Mouse (Mus musculus): ENCODE results near the gene Gphn. TPM values are rescaled to one million over a fixed set of nuclear protein-coding genes. Genes with fewer than 3 reads are reported as not detected.

Gphn gene
- total and polyA plus RNA-seq, 3 experiments: 13.9 to 22.4 (median 18.2) TPM

DNA sequence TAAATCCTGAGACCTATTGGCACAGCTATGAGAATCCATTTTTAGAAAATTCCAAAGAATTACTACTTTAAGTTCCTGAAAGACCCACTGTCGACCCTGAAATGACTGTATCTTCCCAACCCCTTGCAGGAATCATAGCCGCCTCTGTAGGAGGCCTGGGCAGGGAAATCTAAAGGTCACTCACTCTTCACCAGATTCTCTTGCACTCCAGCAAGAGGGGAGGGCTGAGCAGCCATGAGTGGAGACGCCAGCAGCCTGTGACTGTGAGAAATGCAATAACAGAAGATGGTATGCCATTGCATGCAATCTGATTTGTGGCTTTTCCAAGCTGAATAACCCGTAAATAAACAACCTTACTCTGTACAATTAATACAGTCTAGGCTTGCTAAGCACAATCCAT lies 501.5 kb downstream of the Gphn start:
- Histone ChIP-seq H3K27ac (ENCODE audit: insufficient read depth, low read depth) (no peak overlapping the region), H3K9ac (ENCODE audit: insufficient read depth, low read depth) (no peak overlapping the region), H3K4me3 (replicated peaks in 1 of 3; ENCODE audit: low read depth in 2 of 3, low read length in 2 of 3, poor library complexity in 1 of 3) (no peak overlapping the region), H3K9me3 (replicated peaks; ENCODE audit: low read length) (no peaks in the 10 kb centered on the region), H3K4me2 (ENCODE audit: insufficient read depth, low read depth, poor library complexity, severe bottlenecking) (no peak overlapping the region), H3K36me3 (replicated peaks in 1 of 2; ENCODE audit: control insufficient read depth in 1 of 2, insufficient read depth in 1 of 2, low read length in 1 of 2) (no peaks in the 10 kb centered on the region), H3K27me3 (replicated peaks) (no peaks in the 10 kb centered on the region), H3K79me2 (replicated peaks; ENCODE audit: control insufficient read depth, extremely low read depth, insufficient read depth, poor library complexity, severe bottlenecking) (no peaks in the 10 kb centered on the region), H3K4me1 (ENCODE audit: control insufficient read depth in 1 of 2, insufficient read depth in 2 of 2) (peaks cover 5 to 12% of the 10 kb centered on the region in 2 experiments; a peak in 3 of 4 replicates)
- no peak for DNase-seq (ENCODE audit: extremely low read depth)
- in situ Hi-C loops (cut with MboI; ENCODE audit: low pct_ligation_motif_present, low pct_unique_long_range_greater_than_20kb, low sequenced_read_pairs) (no loop called here), dilution Hi-C loops (cut with MboI; ENCODE audit: extremely low pct_ligation_motif_present, extremely low pct_unique_long_range_greater_than_20kb, low sequenced_read_pairs) (no loop called here)
- TF ChIP-seq KAT2A (IDR thresholded peaks at IDR 0.05; ENCODE audit: insufficient replicate concordance, low read length) (no peak), RCOR1 (conservative IDR thresholded peaks at IDR 0.05; ENCODE audit: low read depth, low read length) (no peak), MYC (IDR thresholded peaks at IDR 0.05; ENCODE audit: low read depth, low read length) (no peak), SMC3 (IDR thresholded peaks at IDR 0.05; ENCODE audit: low read depth, low read length) (no peak), MEF2A (IDR thresholded peaks at IDR 0.05; ENCODE audit: borderline replicate concordance, low read depth, low read length) (no peak), UBTF (IDR thresholded peaks at IDR 0.05; ENCODE audit: low read depth, low read length) (no peak), ETS1 (conservative IDR thresholded peaks at IDR 0.05; ENCODE audit: low read depth, low read length) (no peak), ZC3H11A (IDR thresholded peaks at IDR 0.05; ENCODE audit: low read depth, low read length) (no peak), GABPA (IDR thresholded peaks at IDR 0.05; ENCODE audit: insufficient replicate concordance, low read depth, low read length) (no peak), BHLHE40 (IDR thresholded peaks at IDR 0.05; ENCODE audit: low read depth, low read length) (no peak), USF1 (IDR thresholded peaks at IDR 0.05; ENCODE audit: low read depth, low read length) (no peak), ZKSCAN1 (IDR thresholded peaks at IDR 0.05; ENCODE audit: borderline replicate concordance, low read depth, low read length) (no peak), RAD21 (IDR thresholded peaks at IDR 0.05; ENCODE audit: low read depth, low read length) (no peak), MAZ (IDR thresholded peaks at IDR 0.05; ENCODE audit: low read depth, low read length) (no peak), ZMIZ1 (IDR thresholded peaks at IDR 0.05; ENCODE audit: low read depth, low read length) (no peak), ZNF384 (IDR thresholded peaks at IDR 0.05; ENCODE audit: low read depth, low read length) (no peak), CHD1 (IDR thresholded peaks at IDR 0.05; ENCODE audit: low read depth, low read length) (no peak), JUN (IDR thresholded peaks at IDR 0.05; ENCODE audit: insufficient read depth, low read depth, low read length) (no peak), CHD2 (IDR thresholded peaks at IDR 0.05; ENCODE audit: low read length) (no peak), NELFE (IDR thresholded peaks at IDR 0.05; ENCODE audit: low read depth, low read length) (no peak)

Other genes with a start within 250 kb of the Gphn start
- gene Gm6657, start 32.1 kb upstream of the Gphn start, total RNA-seq (2012; rRNA removed): not detected in 2 replicates
- not detected in 2 replicates for gene Gm6657, start 32.1 kb upstream of the Gphn start, total RNA-seq (2014; rRNA removed)
- not detected in 2 replicates for gene Gm6657, start 32.1 kb upstream of the Gphn start, polyA plus RNA-seq (2012; ENCODE audit: insufficient read length, low read depth)